Mouse (Mus musculus) forebrain, embryonic 15.5 days (tissue): ENCODE data around the gene Cacna2d1. TPM values are rescaled to one million over a fixed set of nuclear protein-coding genes. Genes with fewer than 3 reads are reported as not detected.

Experiments
- ATAC-seq: fragments of 200-750 bp; cut with Nextera tagmentation; replicated peaks from 2 replicates; pipeline ENCODE4 v1.8.0; 2017; ENCODE audit warnings: mild to moderate bottlenecking, moderate TSS enrichment, moderate library complexity
- H3K27ac ChIP-seq: fragments of 300-500 bp; sonication (generic); replicated peaks from 2 replicates; pipeline ENCODE4 v1.5.1; 2015; ENCODE audit warnings: mild to moderate bottlenecking, inconsistent platforms
- H3K27me3 ChIP-seq: fragments of 300-500 bp; sonication (generic); 2 replicates; pipeline ENCODE4 v1.6.1; 2015; ENCODE audit warnings: inconsistent platforms
- H3K36me3 ChIP-seq: fragments of 300-500 bp; sonication (generic); 2 replicates; pipeline ENCODE4 v1.6.1; 2015; ENCODE audit warnings: mild to moderate bottlenecking, inconsistent platforms
- H3K4me1 ChIP-seq: fragments of 300-500 bp; sonication (generic); 2 replicates; pipeline ENCODE4 v1.6.1; 2015; ENCODE audit warnings: inconsistent platforms
- H3K4me2 ChIP-seq: fragments of 300-500 bp; sonication (generic); replicated peaks from 2 replicates; pipeline ENCODE4 v1.6.1; 2015; ENCODE audit warnings: mild to moderate bottlenecking, inconsistent platforms
- H3K4me3 ChIP-seq: fragments of 300-500 bp; sonication (generic); 2 replicates; pipeline ENCODE4 v1.5.1; 2015; ENCODE audit warnings: mild to moderate bottlenecking, inconsistent platforms
- H3K9ac ChIP-seq: fragments of 300-500 bp; sonication (generic); replicated peaks from 2 replicates; pipeline ENCODE4 v1.6.1; 2015; ENCODE audit warnings: mild to moderate bottlenecking, inconsistent platforms
- H3K9me3 ChIP-seq: fragments of 300-500 bp; sonication (generic); 2 replicates; pipeline ENCODE4 v1.6.1; 2016; ENCODE audit warnings: inconsistent platforms
- WGBS: fragments of 180-500 bp; shearing (Covaris S2); methylation state at CpG from one replicate; pipeline ENCODE4 v1.1.7; 2015; ENCODE audit warnings: mixed read lengths; 5-methylcytosine and 5-hydroxymethylcytosine counted together
- polyA plus RNA-seq: library from polyadenylated mRNA; unstranded; fragments of >200 nt; fragmentation: Nextera tagmentation; extraction: Ambion mirVana; gene quantifications from 2 replicates; pipeline ENCODE4 v1.2.1, GENCODE M21; 2015

The Cacna2d1 gene
- polyA plus RNA-seq, 1 experiment from 2014 or later: 41.1 TPM

GRCm38 (mm10) chr5:15942051-15942450 lies 7.6 kb downstream of the Cacna2d1 start:
- H3K36me3 ChIP-seq: 0 out of 2 replicates have a peak, but pooled peaks cover 4% of the 10 kb centered on the region
- no peak overlapping the region for H3K9ac ChIP-seq
- H3K27ac ChIP-seq: no peak overlapping the region
- H3K9me3 ChIP-seq: no peaks in the 10 kb centered on the region
- H3K27me3 ChIP-seq: no peaks in the 10 kb centered on the region
- no peak overlapping the region for H3K4me3 ChIP-seq
- no peak overlapping the region for H3K4me2 ChIP-seq
- peaks cover 7% of the 10 kb centered on the region; the same call in 1 of the 2 replicates for H3K4me1 ChIP-seq
- ATAC-seq: no peak
- WGBS: 80% methylated on average over 4 of the region's 4 CpGs

- Histone ChIP-seq H3K4me1 (no peaks in the 10 kb centered on the region), H3K9me3 (no peaks in the 10 kb centered on the region), H3K27me3 (no peaks in the 10 kb centered on the region), H3K4me2 (no peak overlapping the region), H3K36me3 (0 out of 2 replicates have a peak, but pooled peaks cover 4% of the 10 kb centered on the region), H3K9ac (no peak overlapping the region), H3K27ac (peak overlapping the region; percentile 50), H3K4me3 (no peak overlapping the region)
- ATAC-seq: peak; percentile 86
- 62% methylated on average over 6 of the region's 6 CpGs for whole genome bisulfite sequencing
Observed at GRCm38 (mm10) chr5:15948290-15949037, 14.0 kb downstream of the Cacna2d1 start.

DNA sequence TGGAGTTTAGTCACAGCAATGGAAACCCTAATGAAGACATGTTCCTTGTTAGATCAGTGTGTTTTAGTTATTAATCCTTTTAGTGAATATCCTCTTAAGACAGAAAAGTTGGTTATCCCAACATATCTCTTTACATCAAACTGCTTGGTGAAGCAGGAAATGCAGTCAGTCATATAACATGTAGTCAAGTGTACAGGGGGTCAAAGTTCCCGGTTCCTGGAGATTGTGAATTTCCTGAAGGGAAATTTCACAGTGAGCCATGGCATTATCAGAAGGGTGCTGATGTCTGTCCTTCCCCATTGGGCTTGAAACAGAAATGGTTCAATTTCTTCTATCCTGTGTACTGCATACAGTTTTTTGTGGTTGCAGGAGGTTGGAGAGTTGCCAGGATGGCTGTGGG lies 25.3 kb downstream of the Cacna2d1 start:
- Histone ChIP-seq H3K9me3 (no peaks in the 10 kb centered on the region), H3K36me3 (no peaks in the 10 kb centered on the region), H3K4me3 (no peak overlapping the region), H3K27ac (no peak overlapping the region), H3K4me2 (no peak overlapping the region), H3K4me1 (peaks cover 10% of the 10 kb centered on the region), H3K9ac (no peak overlapping the region), H3K27me3 (no peaks in the 10 kb centered on the region)
- no peak for ATAC-seq
- WGBS: 87% methylated on average over 1 of the region's 1 CpGs

DNA sequence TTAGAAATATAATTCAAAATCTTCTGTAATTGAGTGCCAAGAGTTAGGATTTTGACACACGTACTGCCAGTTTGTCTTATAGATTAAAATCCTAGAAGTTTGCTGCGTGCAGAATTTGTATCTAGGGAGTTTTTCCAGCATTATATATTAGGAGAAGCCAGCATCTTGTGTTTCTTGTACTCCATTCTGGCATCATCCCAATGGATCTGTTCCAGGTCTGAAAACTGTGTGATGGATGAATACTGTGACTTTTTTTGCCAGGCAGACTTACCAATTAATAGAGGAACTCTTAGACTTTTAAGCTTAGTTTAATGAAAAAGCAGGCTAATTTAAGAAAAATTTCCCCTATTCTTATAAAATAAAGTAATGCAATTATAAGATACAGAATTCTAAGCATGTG lies 27.4 kb downstream of the Cacna2d1 start:
- Histone ChIP-seq H3K27ac (no peak overlapping the region), H3K4me1 (peaks cover 10% of the 10 kb centered on the region), H3K4me2 (no peak overlapping the region), H3K9ac (no peak overlapping the region), H3K9me3 (no peaks in the 10 kb centered on the region), H3K27me3 (no peaks in the 10 kb centered on the region), H3K36me3 (no peaks in the 10 kb centered on the region), H3K4me3 (no peak overlapping the region)
- WGBS: 51% methylated on average over 2 of the region's 2 CpGs
- ATAC-seq: no peak

DNA sequence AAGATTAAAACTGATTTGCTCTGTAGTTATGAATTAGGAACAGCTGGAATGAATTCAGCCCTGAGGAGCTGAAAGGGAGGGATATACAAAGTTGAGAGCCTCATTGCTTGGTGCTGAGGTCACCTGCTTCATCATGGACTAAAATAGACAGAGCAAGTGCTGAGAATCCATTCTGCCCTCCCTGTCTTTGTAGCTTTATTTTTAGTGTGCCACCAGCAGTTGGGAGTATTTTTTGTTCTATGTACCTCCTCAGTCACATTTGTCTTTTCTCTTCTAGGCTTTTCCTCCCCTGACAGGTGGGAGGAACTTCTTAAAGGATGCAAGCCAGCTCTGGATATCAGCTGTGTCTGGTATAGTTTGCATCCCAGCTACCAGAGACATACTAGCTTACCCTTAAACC lies 32.4 kb downstream of the Cacna2d1 start:
- no peak overlapping the region for H3K27ac ChIP-seq
- H3K36me3 ChIP-seq: no peaks in the 10 kb centered on the region
- peaks cover 7% of the 10 kb centered on the region for H3K4me1 ChIP-seq
- ATAC-seq: no peak
- no peak overlapping the region for H3K9ac ChIP-seq
- no peak overlapping the region for H3K4me3 ChIP-seq
- H3K9me3 ChIP-seq: no peaks in the 10 kb centered on the region
- H3K27me3 ChIP-seq: no peaks in the 10 kb centered on the region
- H3K4me2 ChIP-seq: no peak overlapping the region

DNA sequence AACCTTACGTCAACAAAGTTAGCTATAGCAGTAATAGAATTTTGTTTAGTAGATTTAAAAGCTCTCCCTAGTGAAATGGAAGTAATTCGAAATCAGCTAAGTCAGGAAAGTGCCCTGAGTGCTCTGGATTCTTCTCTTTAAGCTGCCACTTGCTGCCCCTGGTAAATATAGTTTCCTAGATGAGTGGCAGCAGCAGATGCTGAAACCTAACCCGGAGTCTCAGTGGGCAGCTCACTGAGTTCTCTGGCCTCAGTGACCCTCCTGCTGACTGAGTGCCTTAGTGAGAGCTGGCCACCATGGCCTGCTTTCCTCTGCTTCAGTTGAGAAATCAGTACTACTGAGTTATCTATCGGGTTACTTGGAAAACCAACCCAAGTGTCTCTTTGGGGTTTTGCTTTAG lies 37.3 kb downstream of the Cacna2d1 start:
- no peak overlapping the region for H3K9ac ChIP-seq
- no peaks in the 10 kb centered on the region for H3K27me3 ChIP-seq
- no peaks in the 10 kb centered on the region for H3K4me1 ChIP-seq
- no peak overlapping the region for H3K27ac ChIP-seq
- WGBS: 89% methylated on average over 4 of the region's 4 CpGs
- no peak overlapping the region for H3K4me2 ChIP-seq
- H3K4me3 ChIP-seq: no peak overlapping the region
- no peaks in the 10 kb centered on the region for H3K9me3 ChIP-seq
- H3K36me3 ChIP-seq: no peaks in the 10 kb centered on the region
- no peak for ATAC-seq

DNA sequence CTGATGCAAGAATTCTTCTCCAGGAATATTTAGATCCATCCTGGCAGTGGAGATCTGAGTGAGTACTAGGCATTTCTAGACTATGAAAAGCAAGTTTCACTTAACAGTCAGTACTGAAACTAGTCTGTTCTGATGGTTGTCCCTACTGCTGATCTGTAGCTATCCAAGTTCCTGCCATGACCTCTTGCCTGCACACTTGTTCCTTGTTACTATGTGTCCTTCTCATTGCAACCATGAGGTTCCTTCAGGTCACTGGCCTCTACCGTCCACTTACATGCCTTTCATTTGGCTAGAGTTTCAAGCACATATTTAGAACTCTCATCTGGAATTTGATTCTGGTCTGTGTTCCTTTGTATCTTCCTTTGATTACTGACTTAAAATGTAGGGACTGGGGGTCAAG lies 37.9 kb downstream of the Cacna2d1 start:
- no peaks in the 10 kb centered on the region for H3K36me3 ChIP-seq
- H3K4me1 ChIP-seq: no peaks in the 10 kb centered on the region
- WGBS: 92% methylated on average over 1 of the region's 1 CpGs
- no peak overlapping the region for H3K4me2 ChIP-seq
- no peak for ATAC-seq
- H3K27me3 ChIP-seq: no peaks in the 10 kb centered on the region
- H3K9ac ChIP-seq: no peak overlapping the region
- H3K27ac ChIP-seq: no peak overlapping the region
- H3K4me3 ChIP-seq: no peak overlapping the region
- H3K9me3 ChIP-seq: no peaks in the 10 kb centered on the region

GRCm38 (mm10) chr5:15974652-15975051 lies 40.2 kb downstream of the Cacna2d1 start:
- no peak; the same call in 1 of the 2 replicates for ATAC-seq
- no peak overlapping the region for H3K4me2 ChIP-seq
- H3K4me1 ChIP-seq: no peaks in the 10 kb centered on the region
- H3K9ac ChIP-seq: no peak overlapping the region
- H3K27ac ChIP-seq: no peak overlapping the region
- H3K36me3 ChIP-seq: no peaks in the 10 kb centered on the region
- H3K4me3 ChIP-seq: no peak overlapping the region
- no peaks in the 10 kb centered on the region for H3K27me3 ChIP-seq
- H3K9me3 ChIP-seq: no peaks in the 10 kb centered on the region

- Histone ChIP-seq H3K36me3 (no peaks in the 10 kb centered on the region), H3K27me3 (peaks cover 17% of the 10 kb centered on the region; the same call in 1 of the 2 replicates), H3K9me3 (no peaks in the 10 kb centered on the region), H3K9ac (no peak overlapping the region), H3K4me3 (no peak overlapping the region), H3K4me1 (no peaks in the 10 kb centered on the region), H3K27ac (no peak overlapping the region), H3K4me2 (no peak overlapping the region)
- ATAC-seq: no peak
- 77% methylated on average over 2 of the region's 2 CpGs for WGBS
Observed at GRCm38 (mm10) chr5:15979225-15979624, 44.7 kb downstream of the Cacna2d1 start.

GRCm38 (mm10) chr5:15982573-15982972 lies 48.1 kb downstream of the Cacna2d1 start:
- ATAC-seq: no peak
- no peak overlapping the region for H3K27ac ChIP-seq
- no peak overlapping the region for H3K4me3 ChIP-seq
- H3K4me2 ChIP-seq: no peak overlapping the region
- no peak overlapping the region for H3K9ac ChIP-seq
- H3K4me1 ChIP-seq: peaks cover 16% of the 10 kb centered on the region; the same call in 1 of the 2 replicates
- no peaks in the 10 kb centered on the region for H3K36me3 ChIP-seq
- H3K27me3 ChIP-seq: peaks cover 18% of the 10 kb centered on the region; the same call in 1 of the 2 replicates
- 27% methylated on average over 4 of the region's 4 CpGs for WGBS
- H3K9me3 ChIP-seq: no peaks in the 10 kb centered on the region

DNA sequence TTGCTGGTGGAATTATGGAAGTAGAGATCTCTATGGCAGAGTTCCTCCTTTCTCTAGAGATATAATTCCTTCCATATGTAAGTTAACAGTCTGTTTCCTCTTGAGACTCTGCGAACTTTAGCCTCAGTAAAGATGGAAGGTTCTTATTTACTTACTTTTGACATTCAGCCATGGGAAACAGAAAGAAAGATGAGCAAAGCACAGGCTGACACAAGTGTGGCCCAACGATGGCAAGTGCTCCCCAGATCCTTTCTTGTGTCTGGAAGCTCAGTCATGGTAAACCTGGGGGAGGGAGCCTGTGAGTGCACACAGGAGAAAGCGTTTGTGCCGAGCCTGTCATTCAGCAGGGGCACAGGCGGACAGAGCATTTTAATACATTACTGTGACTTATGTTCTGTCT lies 48.9 kb downstream of the Cacna2d1 start:
- Histone ChIP-seq H3K36me3 (no peaks in the 10 kb centered on the region), H3K27ac (no peak overlapping the region), H3K9me3 (no peaks in the 10 kb centered on the region), H3K27me3 (peaks cover 18% of the 10 kb centered on the region; the same call in 1 of the 2 replicates), H3K4me2 (no peak overlapping the region), H3K4me1 (peaks cover 16% of the 10 kb centered on the region; the same call in 1 of the 2 replicates), H3K4me3 (no peak overlapping the region), H3K9ac (no peak overlapping the region)
- WGBS: 29% methylated on average over 5 of the region's 5 CpGs
- ATAC-seq: no peak

DNA sequence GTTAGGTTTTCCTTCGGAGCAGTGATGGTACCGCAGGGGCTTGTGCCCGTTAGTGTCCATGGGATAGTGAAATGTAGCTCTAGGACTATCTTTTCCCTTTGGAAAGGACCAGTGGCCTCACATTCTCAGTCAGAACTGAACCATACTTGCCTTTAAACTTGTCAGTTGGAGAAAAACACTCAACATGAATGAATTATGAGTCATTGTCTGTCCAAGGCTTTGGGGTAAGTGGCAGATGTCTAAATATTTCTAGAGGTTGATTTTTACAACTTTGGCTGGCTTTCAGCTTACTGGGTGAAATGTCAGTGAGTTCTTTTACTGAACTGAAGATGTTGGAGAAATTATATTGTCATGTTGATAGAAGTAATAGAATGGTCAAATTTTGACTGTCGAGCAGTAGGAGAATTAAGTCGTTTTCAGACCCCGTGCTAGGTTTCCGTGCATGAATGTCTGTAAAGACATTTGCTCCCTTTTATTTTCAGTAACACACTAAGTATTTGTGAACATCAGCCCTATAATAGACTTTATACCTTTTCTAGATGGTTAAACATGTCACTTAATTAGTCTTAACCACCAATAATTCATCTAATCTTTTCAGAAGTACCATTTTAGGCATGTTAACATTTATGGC lies 50.9 kb downstream of the Cacna2d1 start:
- Histone ChIP-seq H3K4me2 (no peak overlapping the region), H3K9me3 (no peaks in the 10 kb centered on the region), H3K27ac (no peak overlapping the region), H3K27me3 (peaks cover 18% of the 10 kb centered on the region), H3K4me1 (peaks cover 16% of the 10 kb centered on the region; the same call in 1 of the 2 replicates), H3K9ac (no peak overlapping the region), H3K36me3 (no peaks in the 10 kb centered on the region), H3K4me3 (no peak overlapping the region)
- WGBS: 19% methylated on average over 7 of the region's 7 CpGs
- ATAC-seq: no peak
